Mouse (Mus musculus) layer of hippocampus, adult 11-12 months (tissue): ENCODE measurements around the gene Cmas.

Experiments
- DNase-seq: peaks from one replicate; pipeline ENCODE4 v3.0.0; 2022; ENCODE audit warnings: low spot score

The Cmas gene

GRCm38 (mm10) chr6:142793468-142793867 is 37.0 kb downstream of the Cmas start:
- DNase-seq = no peak

GRCm38 (mm10) chr6:142795087-142795486 is 38.6 kb downstream of the Cmas start:
- DNase-seq = no peak

GRCm38 (mm10) chr6:142795655-142796441 is 39.4 kb downstream of the Cmas start:
- DNase-seq = no peak

GRCm38 (mm10) chr6:142797996-142798395 is 41.5 kb downstream of the Cmas start:
- DNase-seq = no peak

- DNase-seq = no peak
Observed at GRCm38 (mm10) chr6:142798837-142799236, 42.4 kb downstream of the Cmas start.

GRCm38 (mm10) chr6:142799704-142800374 is 43.4 kb downstream of the Cmas start:
- no peak for DNase-seq

GRCm38 (mm10) chr6:142801687-142802086 is 45.2 kb downstream of the Cmas start:
- no peak for DNase-seq

GRCm38 (mm10) chr6:142802617-142803525 is 46.4 kb downstream of the Cmas start:
- DNase-seq = no peak

GRCm38 (mm10) chr6:142804402-142804801 is 47.9 kb downstream of the Cmas start, which contains the start of gene Sult6b2:
Sult6b2 (minus strand) TSS chr6:142804502.
- no peak for DNase-seq

- no peak for DNase-seq
Observed at GRCm38 (mm10) chr6:142806326-142806725, 49.8 kb downstream of the Cmas start.

GRCm38 (mm10) chr6:142809373-142810098 is 53.0 kb downstream of the Cmas start:
- DNase-seq = no peak

- no peak for DNase-seq
Observed at GRCm38 (mm10) chr6:142810239-142810638, 53.8 kb downstream of the Cmas start.

- no peak for DNase-seq
Observed at GRCm38 (mm10) chr6:142812969-142813368, 56.5 kb downstream of the Cmas start.

- DNase-seq = no peak
Observed at GRCm38 (mm10) chr6:142814011-142814410, 57.5 kb downstream of the Cmas start.

GRCm38 (mm10) chr6:142814495-142814921 is 58.0 kb downstream of the Cmas start:
- peak; percentile 91 for DNase-seq

GRCm38 (mm10) chr6:142815513-142815912 is 59.0 kb downstream of the Cmas start:
- no peak for DNase-seq

GRCm38 (mm10) chr6:142818306-142818705 is 61.8 kb downstream of the Cmas start:
- DNase-seq = no peak

- DNase-seq = no peak
Observed at GRCm38 (mm10) chr6:142823008-142823787, 66.7 kb downstream of the Cmas start.
